Mouse (Mus musculus): ENCODE measurements around the gene Gm10228. TPM values are rescaled to one million over a fixed set of nuclear protein-coding genes. Genes with fewer than 3 reads are reported as not detected.
"Not testable (repeated sequence)": the region's sequence is repeated elsewhere in the genome, so short reads cannot be mapped to it uniquely, and the experiment has no call there.

Gene Gm10228
- not detected in 2 replicates for polyA plus RNA-seq (2015; fragmentation: Nextera tagmentation; extraction: Ambion mirVana)

DNA sequence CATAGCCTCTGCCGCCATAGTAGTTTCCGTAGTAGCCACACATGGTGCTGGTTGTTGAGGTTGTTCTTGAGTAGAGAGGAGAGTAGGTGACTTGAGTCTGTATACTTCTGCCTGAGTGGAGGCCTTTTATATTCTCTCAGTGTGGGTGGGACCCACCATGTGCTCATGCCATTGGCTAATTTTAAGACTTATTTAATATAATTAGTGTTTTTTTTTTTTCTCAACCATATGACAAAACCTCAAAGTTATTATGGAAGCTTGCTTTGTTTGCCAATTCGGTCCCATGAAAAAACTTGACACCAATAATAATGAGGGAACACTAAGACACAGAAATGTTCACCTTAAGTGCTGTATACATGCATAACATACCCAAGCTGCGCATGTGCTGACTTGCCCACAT is at the start of gene Gm10228:
Gm10228 (minus strand) TSS at position 101 of the 400 bp plus-strand sequence.
- not testable (repeated sequence) for H3K9me3 ChIP-seq; ATAC-seq (ENCODE audit: low read depth); H3K4me2 ChIP-seq; H3K36me3 ChIP-seq; H3K27me3 ChIP-seq; H3K27ac ChIP-seq (replicated peaks); H3K4me3 ChIP-seq; H3K9ac ChIP-seq; H3K4me1 ChIP-seq (replicated peaks)
- WGBS, result 90% methylated on average over 2 of the region's 4 CpGs

DNA sequence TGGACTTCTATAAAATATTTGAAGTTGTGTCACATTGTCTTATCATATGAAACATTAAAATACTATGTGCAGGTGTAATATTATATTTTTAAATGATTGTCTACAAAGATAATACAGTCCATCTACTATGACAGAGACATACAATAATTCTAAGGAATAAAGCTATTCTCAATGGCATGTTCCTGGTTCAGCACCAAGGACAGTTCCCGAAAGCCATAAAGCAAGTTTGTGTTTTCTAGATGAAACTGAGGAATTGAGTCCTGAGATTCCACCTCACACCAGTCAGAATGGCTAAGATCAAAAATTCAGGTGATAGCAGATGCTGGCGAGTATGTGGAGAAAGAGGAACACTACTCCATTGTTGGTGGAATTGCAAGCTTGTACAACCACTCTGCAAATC is 29.8 kb upstream of the Gm10228 start:
- H3K4me2 ChIP-seq; H3K27ac ChIP-seq (replicated peaks); H3K36me3 ChIP-seq; H3K9me3 ChIP-seq; H3K9ac ChIP-seq; H3K4me1 ChIP-seq (replicated peaks); H3K27me3 ChIP-seq; H3K4me3 ChIP-seq; ATAC-seq (ENCODE audit: low read depth): not testable (repeated sequence)
- 77% methylated on average over 2 of the region's 2 CpGs for WGBS

DNA sequence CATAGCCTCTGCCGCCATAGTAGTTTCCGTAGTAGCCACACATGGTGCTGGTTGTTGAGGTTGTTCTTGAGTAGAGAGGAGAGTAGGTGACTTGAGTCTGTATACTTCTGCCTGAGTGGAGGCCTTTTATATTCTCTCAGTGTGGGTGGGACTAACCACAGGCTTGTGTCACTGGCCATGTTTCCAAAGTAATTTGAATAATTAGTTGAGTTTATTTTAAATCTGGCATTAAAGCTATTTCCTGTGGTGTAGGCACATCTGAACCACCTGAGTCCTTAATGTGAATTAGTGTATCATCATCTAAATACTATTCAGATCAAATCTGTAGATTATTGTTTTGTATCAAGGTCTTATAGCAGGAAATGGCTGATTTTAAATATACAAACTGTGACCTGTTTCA is 22.6 kb upstream of the Gm10228 start, which contains the start of gene 1110025L11Rik:
1110025L11Rik (minus strand) TSS at position 101 of the 400 bp plus-strand sequence.
- not testable (repeated sequence) for H3K4me2 ChIP-seq; H3K4me1 ChIP-seq (replicated peaks); H3K36me3 ChIP-seq; H3K27me3 ChIP-seq; H3K4me3 ChIP-seq; H3K9ac ChIP-seq; H3K9me3 ChIP-seq; ATAC-seq (ENCODE audit: low read depth); H3K27ac ChIP-seq (replicated peaks)
- no CpG with 5 or more reads among the region's 2 CpGs for WGBS

DNA sequence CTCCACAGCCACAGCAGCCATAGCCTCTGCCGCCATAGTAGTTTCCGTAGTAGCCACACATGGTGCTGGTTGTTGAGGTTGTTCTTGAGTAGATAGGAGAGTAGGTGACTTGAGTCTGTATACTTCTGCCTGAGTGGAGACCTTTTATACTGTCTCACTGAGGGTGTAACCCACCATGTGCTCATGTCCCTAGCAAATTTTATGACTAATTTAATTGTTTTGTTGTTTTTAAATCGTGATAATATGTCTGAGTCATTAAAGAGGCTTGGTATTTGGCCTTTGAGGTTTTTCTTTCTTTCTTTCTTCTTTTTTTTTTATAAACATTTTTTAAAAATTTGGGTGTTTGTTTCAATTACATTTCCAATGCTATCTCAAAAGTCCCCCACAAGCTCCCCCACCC is 6.5 kb upstream of the Gm10228 start, which contains the start of gene Krtap6-5:
Krtap6-5 (minus strand) TSS at position 101 of the 400 bp plus-strand sequence.
- ATAC-seq (ENCODE audit: low read depth), result no peak
- no peak within 1 kb of the TSS for H3K4me3 ChIP-seq
- 84% methylated on average over 3 of the region's 3 CpGs for WGBS
- H3K9me3 ChIP-seq, result no peaks in the 10 kb centered on the region
- no peaks in the 10 kb centered on the region for H3K36me3 ChIP-seq
- H3K4me2 ChIP-seq, result no peak within 1 kb of the TSS
- H3K27ac ChIP-seq (replicated peaks), result no peak within 1 kb of the TSS
- no peaks in the 10 kb centered on the region for H3K27me3 ChIP-seq
- H3K4me1 ChIP-seq (replicated peaks), result no peaks in the 10 kb centered on the region
- H3K9ac ChIP-seq, result no peak within 1 kb of the TSS

DNA sequence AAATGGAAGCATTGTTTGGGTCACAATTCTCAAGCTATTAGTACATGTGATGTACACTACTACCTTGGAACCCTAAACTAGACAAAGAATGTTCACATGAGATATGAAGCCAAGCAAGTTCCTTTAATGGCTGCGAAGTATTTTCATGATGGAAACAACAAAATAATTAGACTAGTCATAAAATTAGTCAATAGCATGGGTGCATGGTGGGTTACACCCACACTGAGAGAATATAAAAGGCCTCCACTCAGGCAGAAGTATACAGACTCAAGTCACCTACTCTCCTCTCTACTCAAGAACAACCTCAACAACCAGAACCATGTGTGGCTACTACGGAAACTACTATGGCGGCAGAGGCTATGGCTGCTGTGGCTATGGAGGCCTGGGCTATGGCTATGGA is 9.9 kb downstream of the Gm10228 start, which contains the start of gene Krtap6-1:
Krtap6-1 (plus strand) TSS at position 301 of the 400 bp plus-strand sequence.
- WGBS, result 94% methylated on average over 3 of the region's 3 CpGs
- not testable (repeated sequence) for H3K36me3 ChIP-seq; H3K4me1 ChIP-seq (replicated peaks)

GRCm38 (mm10) chr16:89014984-89015383 is 26.3 kb downstream of the Gm10228 start, which contains the start of gene Gm10229:
Gm10229 (plus strand) TSS chr16:89015284.
- ATAC-seq (ENCODE audit: low read depth); H3K4me2 ChIP-seq; H3K9ac ChIP-seq; H3K36me3 ChIP-seq; H3K9me3 ChIP-seq; H3K27ac ChIP-seq (replicated peaks); H3K4me3 ChIP-seq; H3K27me3 ChIP-seq; H3K4me1 ChIP-seq (replicated peaks): not testable (repeated sequence)
- WGBS, result 84% methylated on average over 3 of the region's 3 CpGs

More for the DNA sequence above, 9.9 kb downstream of the Gm10228 start, which contains the start of gene Krtap6-1:
- H3K9ac ChIP-seq; H3K4me2 ChIP-seq; ATAC-seq (ENCODE audit: low read depth); H3K27me3 ChIP-seq; H3K27ac ChIP-seq (replicated peaks); H3K4me3 ChIP-seq; H3K9me3 ChIP-seq: not testable (repeated sequence)

DNA sequence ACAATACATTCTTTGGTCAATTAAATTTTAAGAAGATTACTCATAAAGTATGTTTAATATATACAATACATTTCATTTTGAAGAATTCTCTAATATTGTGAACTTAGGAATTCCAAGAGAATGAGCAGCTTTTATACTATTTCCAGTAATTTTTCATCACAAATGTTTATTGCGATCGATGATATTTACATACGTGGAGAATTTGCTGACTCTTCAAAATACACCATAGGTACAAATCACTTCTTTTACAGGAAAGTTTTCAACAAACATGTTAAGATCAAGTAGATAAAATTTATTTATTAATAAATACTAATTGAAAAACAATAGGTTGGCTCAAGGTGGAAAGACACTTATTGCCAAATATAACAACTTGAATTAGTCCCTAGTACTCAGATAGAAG is 27.3 kb downstream of the Gm10228 start:
- H3K9ac ChIP-seq, result no peak overlapping the region
- no peaks in the 10 kb centered on the region for H3K4me1 ChIP-seq (replicated peaks)
- H3K27ac ChIP-seq (replicated peaks), result no peak overlapping the region
- H3K27me3 ChIP-seq, result no peaks in the 10 kb centered on the region
- 96% methylated on average over 3 of the region's 3 CpGs for WGBS
- no peak overlapping the region for H3K4me3 ChIP-seq
- H3K36me3 ChIP-seq, result no peaks in the 10 kb centered on the region
- H3K9me3 ChIP-seq, result no peaks in the 10 kb centered on the region
- ATAC-seq (ENCODE audit: low read depth), result no peak
- no peak overlapping the region for H3K4me2 ChIP-seq

DNA sequence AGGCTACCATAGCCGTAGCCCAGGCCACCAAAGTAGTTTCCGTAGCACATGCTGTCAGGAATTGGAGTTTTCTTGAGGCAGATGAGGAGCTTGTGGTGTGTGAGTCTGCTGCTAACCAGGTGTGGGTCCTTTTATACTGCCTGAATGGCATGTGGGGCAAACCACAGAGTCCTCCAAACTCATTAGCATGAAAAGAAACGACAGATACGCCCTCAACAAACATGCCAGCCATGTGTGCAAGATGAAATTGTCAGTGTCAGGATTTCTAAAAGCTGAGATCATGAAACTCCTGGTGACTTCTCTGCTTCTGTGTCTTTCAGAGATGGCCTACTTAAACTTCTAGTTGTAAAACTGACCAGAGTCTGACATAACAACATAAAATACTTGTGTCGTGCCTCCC is 30.6 kb downstream of the Gm10228 start, which contains the start of gene Krtap22-2:
Krtap22-2 (minus strand) TSS at position 101 of the 400 bp plus-strand sequence.
- Histone ChIP-seq H3K4me1 (replicated peaks) (no peaks in the 10 kb centered on the region), H3K36me3 (no peaks in the 10 kb centered on the region), H3K27me3 (no peaks in the 10 kb centered on the region), H3K4me2 (no peak within 1 kb of the TSS), H3K4me3 (no peak within 1 kb of the TSS), H3K9me3 (no peaks in the 10 kb centered on the region), H3K9ac (no peak within 1 kb of the TSS), H3K27ac (replicated peaks) (no peak within 1 kb of the TSS)
- WGBS, result 83% methylated on average over 5 of the region's 5 CpGs
- ATAC-seq (ENCODE audit: low read depth), result no peak

Other genes starting within 250 kb of the Gm10228 start
- not detected in 2 replicates for gene Gm20741, start 229.3 kb downstream of the Gm10228 start, polyA plus RNA-seq (2015; fragmentation: Nextera tagmentation; extraction: Ambion mirVana)
- not detected in 2 replicates for gene Krtap15, start 221.3 kb downstream of the Gm10228 start, polyA plus RNA-seq (2015; fragmentation: Nextera tagmentation; extraction: Ambion mirVana)
- not detected in 2 replicates for gene Krtap14, start 215.3 kb downstream of the Gm10228 start, polyA plus RNA-seq (2015; fragmentation: Nextera tagmentation; extraction: Ambion mirVana)
- not detected in 2 replicates for gene Krtap19-1, start 172.1 kb downstream of the Gm10228 start, polyA plus RNA-seq (2015; fragmentation: Nextera tagmentation; extraction: Ambion mirVana)
- gene Krtap19-2, start 167.2 kb downstream of the Gm10228 start, polyA plus RNA-seq (2015; fragmentation: Nextera tagmentation; extraction: Ambion mirVana), result not detected in 2 replicates
- gene Krtap19-3, start 163.4 kb downstream of the Gm10228 start, polyA plus RNA-seq (2015; fragmentation: Nextera tagmentation; extraction: Ambion mirVana), result not detected in 2 replicates
- not detected in 2 replicates for gene Krtap19-4, start 156.4 kb downstream of the Gm10228 start, polyA plus RNA-seq (2015; fragmentation: Nextera tagmentation; extraction: Ambion mirVana)
- gene Krtap19-5, start 145.0 kb downstream of the Gm10228 start, polyA plus RNA-seq (2015; fragmentation: Nextera tagmentation; extraction: Ambion mirVana), result not detected in 2 replicates
- not detected in 2 replicates for gene Krtap19-9b, start 109.2 kb downstream of the Gm10228 start, polyA plus RNA-seq (2015; fragmentation: Nextera tagmentation; extraction: Ambion mirVana)
- gene Krtap16-3, start 78.6 kb downstream of the Gm10228 start, polyA plus RNA-seq (2015; fragmentation: Nextera tagmentation; extraction: Ambion mirVana), result not detected in 2 replicates
- not detected in 2 replicates for gene Krtap22-2, start 30.7 kb downstream of the Gm10228 start, polyA plus RNA-seq (2015; fragmentation: Nextera tagmentation; extraction: Ambion mirVana)
- not detected in 2 replicates for gene Gm10229, start 26.2 kb downstream of the Gm10228 start, polyA plus RNA-seq (2015; fragmentation: Nextera tagmentation; extraction: Ambion mirVana)
- gene Krtap6-1, start 9.8 kb downstream of the Gm10228 start, polyA plus RNA-seq (2015; fragmentation: Nextera tagmentation; extraction: Ambion mirVana), result not detected in 2 replicates
- not detected in 2 replicates for gene Krtap6-5, start 6.4 kb upstream of the Gm10228 start, polyA plus RNA-seq (2015; fragmentation: Nextera tagmentation; extraction: Ambion mirVana)
- gene 1110025L11Rik, start 22.5 kb upstream of the Gm10228 start, polyA plus RNA-seq (2015; fragmentation: Nextera tagmentation; extraction: Ambion mirVana), result not detected in 2 replicates
- gene Krtap6-3, start 42.5 kb upstream of the Gm10228 start, polyA plus RNA-seq (2015; fragmentation: Nextera tagmentation; extraction: Ambion mirVana), result not detected in 2 replicates
- not detected in 2 replicates for gene Gm6358, start 99.4 kb upstream of the Gm10228 start, polyA plus RNA-seq (2015; fragmentation: Nextera tagmentation; extraction: Ambion mirVana)
- gene Gm10061, start 109.6 kb upstream of the Gm10228 start, polyA plus RNA-seq (2015; fragmentation: Nextera tagmentation; extraction: Ambion mirVana), result not detected in 2 replicates
- gene Gm9789, start 116.5 kb upstream of the Gm10228 start, polyA plus RNA-seq (2015; fragmentation: Nextera tagmentation; extraction: Ambion mirVana), result not detected in 2 replicates
- not detected in 2 replicates for gene Gm7735, start 128.0 kb upstream of the Gm10228 start, polyA plus RNA-seq (2015; fragmentation: Nextera tagmentation; extraction: Ambion mirVana)
- not detected in 2 replicates for gene 1110057P08Rik, start 133.3 kb upstream of the Gm10228 start, polyA plus RNA-seq (2015; fragmentation: Nextera tagmentation; extraction: Ambion mirVana)
- not detected in 2 replicates for gene Krtap20-2, start 164.4 kb upstream of the Gm10228 start, polyA plus RNA-seq (2015; fragmentation: Nextera tagmentation; extraction: Ambion mirVana)